Mouse (Mus musculus) frontal cortex, postnatal 36 days (tissue): ENCODE results near the gene Rai1.

Source experiments
- DNase-seq, 2 experiments: peaks; one replicate each; pipeline ENCODE4 v3.0.0; 2022; ENCODE audit warnings: low spot score in 2 of 2

The Rai1 gene

DNA sequence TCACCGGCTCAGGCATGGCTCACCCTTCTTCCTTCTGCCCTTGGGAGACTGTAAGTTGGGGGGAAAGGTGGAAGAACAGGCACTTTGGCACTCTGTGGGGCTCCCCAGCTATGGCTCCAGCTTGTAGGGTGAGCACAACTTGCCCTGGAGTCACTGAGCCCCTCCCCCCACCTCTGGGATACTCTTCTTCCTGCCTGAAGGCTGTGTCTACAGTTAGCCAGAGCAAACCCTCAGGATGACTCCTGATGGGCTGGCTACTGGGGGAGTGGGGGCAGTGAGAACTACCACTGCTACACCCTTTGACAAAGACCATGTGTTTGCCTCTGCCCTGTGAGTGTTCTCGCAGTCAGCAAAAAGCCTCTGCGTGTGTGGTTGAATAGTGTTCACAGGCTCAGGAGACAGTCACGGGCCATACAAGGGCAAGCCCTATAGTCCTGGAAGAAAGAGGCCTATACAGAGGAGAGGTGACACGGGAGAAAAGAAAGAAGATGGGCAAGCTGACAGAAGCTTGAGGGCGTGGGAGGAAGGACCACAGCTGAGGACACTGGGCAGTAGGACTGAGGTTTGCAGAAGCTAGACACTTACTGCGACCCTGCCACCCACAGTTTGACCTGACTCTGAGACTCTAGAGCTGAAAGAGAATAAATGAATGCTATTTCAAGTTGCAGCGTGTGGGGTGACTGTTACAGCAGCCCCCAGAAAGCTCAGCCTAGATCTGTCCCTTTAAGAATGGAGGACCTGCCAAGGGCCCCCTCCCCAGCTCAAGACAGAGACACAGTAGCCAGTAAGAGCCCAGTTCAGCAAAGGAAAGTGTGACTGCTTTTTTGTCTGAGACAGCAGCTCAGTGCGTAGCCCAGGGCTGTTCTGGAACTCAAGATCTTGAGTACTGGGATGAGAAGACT lies 9.7 kb upstream of the Rai1 start:
- no peak for DNase-seq

DNA sequence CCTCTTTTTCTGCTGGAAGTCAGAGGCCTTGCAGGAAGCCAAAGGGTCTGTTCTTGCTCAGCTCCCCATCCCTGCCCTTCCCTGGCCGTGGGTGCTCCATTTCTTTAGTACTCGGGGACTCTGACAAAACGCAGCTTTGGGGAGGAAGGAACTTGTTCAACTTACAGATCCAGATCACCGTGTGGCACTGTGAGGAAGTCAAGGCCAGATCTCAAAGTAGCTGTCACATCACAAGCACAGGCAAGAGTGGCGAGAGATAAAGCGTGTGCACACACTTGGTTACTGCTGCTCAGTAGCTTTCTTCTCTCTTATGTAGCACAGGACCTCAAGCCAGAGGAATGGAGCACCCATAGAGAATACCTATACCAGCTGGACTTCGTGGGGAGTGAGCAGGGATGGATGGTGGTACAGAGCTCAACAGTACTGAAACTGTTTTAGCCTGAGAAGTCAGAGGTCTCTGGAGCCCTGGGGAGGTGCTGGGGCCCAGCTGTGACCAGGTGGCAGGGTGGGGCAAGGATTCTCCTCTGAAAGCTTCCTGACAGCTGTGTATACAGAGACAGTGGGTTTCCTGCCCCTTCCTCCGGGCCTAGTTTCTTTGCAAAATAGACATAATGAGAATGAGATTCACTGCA lies 5.1 kb upstream of the Rai1 start:
- no peak for DNase-seq

DNA sequence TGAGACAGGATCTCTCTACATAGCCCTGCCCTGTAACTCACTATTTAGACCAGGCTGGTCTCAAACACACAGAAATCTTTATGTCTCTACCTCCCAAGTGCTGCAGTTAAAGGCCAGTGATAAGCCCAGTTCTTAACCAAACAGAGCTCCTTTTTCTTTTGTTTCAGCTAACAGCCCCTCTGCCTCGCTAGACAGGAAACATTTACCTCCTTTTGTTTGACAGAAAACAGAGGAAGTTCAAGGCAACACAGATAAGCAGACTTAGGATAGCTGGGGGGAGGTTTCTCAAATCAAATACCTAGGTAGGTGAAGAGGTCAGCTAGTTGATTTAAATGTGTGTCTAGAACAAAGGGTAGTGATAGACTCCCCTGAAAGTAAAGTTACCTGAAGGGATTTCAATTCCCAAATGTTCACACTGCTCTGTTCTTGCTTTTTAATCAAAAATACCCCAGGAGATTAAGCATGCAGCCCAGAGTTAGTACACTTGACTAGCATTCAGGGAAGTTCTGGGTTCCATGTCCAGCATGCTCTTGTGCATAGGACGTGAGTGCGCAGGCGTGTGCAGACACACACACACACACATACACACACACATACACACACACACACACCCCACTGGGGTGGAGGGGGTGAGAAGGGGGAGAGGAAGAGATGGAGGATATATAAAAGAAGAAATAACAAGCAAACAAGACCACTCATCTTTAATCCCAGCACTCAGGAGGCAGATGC lies 3.8 kb upstream of the Rai1 start:
- DNase-seq, result no peak

DNA sequence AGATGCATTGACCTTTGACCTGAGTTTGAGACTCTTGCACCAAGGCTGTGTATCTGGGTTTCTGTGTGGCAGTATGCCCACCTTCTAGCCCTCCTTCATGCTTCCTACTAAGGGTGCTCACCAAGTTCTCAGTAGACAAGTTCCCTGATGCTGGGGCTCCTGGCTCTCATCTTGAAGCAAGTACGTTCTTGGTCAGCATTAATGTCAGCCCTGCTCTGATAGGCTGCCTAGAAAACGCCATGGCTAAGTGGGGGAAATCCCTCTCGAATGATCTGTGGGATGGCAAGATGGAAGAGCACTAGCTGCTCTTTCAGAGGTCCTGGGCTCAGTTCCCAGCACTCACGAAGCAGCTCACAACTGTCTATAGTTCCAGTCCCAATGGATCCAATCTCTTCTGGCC lies 2.8 kb upstream of the Rai1 start:
- no peak for DNase-seq

DNA sequence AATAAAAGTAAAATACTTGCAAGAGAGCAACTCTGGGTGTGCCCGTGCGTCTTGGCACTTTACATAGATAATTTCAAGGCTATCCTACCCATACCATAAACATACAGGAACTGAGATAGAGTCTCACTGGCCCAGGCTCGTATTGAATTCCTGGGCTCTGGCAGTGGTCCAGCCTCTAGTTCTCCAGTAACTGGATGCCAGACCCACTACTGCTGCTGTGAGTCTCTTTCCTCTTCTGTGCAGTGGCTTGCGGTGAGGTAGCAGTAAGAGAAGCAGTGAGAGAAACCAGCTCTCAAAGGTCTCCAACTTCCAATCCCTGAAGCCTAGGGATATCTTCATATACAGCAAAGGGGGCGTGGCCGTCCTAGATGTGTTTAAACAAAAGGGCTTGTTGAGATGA lies 2.1 kb upstream of the Rai1 start:
- no peak for DNase-seq

DNA sequence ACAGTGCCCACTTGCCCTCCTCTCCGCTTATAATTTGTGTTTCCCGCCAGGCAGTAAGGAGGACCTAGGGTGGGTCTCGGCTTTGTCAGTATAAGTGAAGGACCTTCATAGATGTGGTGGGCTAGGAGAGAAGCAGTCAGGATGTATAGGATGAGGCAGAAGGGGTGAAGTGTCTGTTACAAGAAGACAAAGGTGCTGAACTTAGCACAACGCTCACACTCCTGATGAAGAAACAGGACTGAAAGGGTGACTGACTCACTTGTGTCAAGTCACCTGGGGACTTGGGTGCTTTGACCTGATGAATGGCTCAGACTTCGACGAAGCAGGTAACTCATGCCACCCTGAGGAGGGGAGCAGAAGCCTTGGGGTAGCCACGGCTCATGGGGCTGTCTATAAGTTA lies 1.2 kb upstream of the Rai1 start:
- DNase-seq, result no peak

DNA sequence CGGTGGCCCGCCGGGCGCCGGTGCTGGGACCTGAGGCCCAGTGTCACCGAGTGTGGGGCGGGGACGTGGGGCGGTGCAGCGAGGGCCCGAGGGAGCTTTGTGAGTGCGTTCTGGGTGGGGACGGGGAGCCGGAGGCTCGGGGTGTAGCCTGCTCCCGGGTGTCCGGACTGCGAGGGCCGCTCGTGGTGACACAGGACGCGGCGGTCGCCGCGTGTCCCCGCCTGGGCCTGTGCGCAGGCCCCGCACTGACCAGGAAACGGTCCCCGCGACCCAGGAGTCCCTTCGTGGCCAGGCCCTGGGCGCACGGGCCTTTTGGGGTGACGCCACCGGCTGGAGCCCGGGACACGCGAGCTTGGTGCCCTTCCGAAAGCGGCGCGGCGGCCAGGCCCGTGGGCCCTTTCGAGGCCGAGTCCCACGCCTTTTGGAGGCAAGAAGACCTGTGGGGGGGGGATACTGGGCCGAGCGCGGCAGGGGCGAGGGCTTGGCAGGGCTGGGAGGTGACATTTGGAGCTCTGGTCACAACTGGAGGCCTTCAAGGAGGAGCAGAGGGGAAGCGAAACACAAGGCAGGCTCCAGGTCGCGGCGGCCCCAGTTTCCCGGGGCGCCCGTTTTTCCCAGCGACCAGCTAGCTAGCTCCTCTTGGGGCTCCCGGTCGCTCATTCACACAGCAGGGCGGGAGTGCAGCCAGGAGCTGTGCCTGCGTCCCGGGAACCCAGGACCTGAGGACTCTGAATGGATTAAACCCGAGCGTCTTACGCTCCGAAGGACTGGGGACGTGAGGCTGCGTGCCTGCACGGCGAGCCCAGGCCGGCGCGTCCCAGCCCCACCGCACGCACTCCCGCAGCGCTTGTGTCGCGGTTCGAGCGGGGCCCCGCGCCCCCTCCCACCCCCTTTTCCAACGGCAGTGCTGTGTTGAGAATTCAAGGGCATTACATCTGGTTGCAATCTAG lies 1.1 kb downstream of the Rai1 start:
- peak; percentile 54 to 67 for DNase-seq

DNA sequence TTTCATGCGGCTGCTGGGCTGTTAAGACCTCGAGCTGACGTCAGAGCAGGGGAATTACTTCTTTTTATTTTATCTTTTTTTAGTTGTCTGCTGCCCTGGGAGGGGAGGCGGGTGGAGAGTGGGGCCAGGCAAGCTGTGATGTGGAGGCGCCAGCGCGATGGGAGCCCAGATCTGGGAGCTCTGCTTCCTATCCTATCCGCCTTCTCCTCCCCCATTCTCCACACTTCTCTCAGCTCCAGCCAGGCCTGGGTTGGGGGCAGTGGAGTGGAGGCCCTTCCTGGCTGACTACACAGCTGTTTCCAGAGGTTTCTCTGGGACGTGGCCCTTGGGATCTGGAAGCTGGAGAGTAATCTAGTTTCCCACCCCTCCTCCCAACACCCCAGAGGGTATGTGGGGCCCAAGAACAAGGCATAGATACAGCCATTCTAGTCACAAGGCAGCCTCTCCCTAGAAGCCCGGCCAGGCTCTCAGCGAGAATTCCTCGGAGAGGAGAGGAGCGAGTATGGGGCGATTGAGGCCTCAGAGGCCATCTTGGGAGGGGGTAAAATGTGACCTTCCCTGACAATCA lies 1.8 kb downstream of the Rai1 start:
- DNase-seq, result peak; percentile 81 to 84

DNA sequence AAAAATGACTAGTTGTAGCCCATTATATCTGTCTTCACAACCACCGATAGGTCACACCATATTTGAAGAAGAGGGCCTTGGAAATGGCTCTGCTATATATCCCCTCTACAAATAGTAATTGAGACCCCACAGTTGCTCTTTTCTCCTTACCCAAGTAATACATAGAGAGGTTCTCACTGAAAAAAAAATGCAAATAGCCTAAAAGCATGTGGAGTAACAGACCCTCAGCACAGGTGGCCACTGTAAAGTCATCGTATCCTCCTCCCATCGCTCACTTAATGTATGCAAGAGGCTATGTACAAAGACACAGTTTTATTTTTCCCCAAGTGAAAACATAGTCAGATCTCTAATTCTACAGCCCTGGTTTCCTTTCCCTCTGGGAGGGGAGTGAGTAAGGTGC lies 2.6 kb downstream of the Rai1 start:
- no peak for DNase-seq

DNA sequence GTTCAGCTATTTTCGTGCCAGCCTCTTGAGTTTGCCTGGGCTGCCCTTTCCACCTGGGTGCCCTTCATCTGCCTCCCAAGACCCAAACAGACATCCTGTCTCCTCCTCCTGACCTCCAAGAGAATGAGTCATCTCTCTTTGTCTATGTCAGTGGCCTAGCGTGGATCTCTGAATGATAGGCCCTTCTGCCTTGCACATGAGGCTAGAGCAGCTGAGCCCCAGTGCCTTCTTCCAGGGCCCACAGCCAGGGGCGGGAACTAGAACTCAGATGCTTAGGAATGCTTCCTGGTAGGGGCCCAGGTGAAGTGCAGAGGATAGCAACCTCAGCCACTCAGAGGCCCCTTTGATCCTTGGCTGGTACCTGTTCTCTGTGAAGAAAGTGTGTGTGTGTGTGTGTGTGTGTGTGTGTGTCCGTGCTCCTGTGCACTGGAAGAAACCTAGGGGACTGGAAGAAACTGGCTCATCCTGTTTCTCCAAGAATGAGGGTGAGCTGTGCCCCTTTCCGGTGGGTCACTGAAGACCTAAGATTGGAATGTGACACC lies 3.9 kb downstream of the Rai1 start:
- no peak for DNase-seq

DNA sequence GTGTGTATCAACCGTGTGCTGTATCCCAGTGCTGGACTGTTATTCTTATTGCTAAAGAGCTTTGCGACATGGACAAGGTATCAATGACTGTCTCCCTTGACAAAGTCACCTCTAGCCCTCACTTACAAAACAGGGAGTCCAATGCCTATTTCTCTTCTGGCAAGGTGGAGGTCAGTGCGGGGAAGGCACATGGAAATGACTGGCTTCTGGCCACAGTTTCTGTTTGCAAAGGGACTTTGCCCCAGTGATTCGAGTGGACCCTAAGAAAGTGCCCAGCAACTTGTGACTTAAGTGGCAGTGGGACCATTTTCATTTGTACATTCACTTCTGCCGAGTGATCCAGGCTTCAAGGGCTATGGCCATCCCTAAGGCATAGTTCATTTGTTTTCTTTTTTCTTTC lies 5.6 kb downstream of the Rai1 start:
- DNase-seq, result no peak

DNA sequence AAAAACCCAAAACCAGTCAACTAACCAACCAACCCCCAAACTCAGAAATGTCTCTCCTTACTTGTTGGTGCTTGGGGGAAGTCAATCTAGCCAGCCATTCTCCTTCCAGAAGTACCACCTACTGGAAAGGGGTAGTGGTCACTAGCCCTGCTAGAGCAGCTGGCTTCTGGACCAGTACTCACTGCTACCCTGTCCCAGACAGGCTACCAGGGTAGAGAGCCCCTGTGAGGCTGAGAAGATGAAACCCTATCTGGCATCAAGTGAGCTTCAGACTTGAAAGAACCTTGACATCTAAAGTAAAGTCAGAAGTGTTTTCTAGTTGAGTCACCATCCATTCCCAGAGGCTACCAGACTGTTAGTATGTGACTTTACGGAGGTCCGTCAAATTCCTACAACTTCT lies 6.8 kb downstream of the Rai1 start:
- no peak for DNase-seq

DNA sequence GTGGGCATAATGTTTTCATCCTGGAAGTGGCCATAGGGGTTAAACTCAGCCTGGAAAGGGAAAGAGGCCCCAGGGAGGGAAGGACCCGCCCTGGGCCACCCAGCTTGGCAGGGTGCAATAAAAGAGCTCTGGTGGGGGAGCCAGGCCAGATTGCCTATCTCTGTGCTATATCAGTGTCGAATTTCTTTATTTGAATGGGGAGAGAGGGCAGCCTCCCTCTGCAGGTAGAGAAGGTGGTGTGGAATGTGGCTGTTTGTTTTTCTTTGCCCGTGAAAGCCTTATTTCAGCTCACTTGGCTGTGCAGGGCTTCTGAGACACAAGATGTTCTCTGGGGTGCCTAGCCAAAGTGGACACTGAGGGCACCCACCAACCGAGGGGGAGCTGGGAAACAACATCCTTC lies 8.8 kb downstream of the Rai1 start:
- no peak for DNase-seq

DNA sequence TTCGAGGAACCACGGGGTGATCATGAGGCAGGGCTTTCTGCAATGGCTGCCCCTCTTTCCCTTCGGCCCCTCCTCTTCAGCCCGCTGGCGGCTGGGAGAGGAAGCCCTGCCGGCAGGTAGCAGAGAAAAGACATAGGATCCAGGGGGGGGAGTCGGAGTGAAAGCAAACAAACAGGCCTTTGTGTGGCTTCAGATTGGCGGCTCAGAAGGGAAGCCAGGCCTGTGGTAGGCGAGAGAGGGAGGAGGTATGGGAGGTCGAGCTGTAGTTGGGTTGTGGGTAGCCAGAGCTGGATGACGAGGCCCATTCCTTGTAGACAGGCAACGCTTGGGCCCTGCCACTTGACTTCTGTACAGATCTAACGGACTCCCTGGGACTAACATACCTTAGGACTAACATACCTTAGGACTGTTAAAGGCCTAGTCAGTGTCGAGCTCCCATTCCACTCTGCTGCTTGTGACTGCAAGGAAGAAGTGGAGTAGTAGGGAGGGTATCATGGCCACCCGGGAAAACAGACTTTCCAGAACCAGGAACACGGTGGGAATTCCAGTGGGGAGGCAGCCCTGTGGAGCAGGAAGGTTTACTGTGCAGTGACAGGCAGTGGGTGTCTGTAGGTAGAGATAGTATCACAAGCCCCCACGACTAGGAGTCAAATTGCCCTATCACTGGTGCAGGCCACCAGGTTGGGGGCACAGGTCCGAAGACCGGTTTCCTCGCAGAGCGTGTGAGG lies 9.6 kb downstream of the Rai1 start:
- DNase-seq, result peak; percentile 20 to 26

DNA sequence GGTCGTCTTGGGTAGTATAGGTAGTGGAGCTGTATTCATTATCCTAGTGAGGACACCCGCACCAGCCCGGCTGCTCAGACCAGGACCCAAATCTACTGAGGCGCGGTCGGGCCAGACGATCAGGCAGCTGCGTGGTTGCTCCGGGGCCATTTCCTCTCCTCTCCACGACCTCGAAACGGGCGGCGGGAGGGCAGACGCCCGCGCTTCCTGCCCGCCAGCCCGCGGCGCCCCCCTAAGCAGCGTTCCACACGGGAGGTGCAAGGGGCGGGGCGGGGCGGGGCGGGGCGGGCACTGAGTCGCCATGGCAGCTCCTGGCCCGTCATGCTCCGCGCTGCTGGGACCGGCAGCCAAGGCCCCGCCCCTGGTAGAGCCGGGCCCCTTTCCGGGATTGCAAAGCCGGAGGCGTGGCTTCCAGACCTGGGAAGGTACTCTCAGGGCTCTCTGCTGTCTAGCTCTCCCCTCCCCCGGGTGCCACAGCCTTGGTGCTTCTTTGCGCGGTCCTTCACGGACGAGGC lies 10.3 kb downstream of the Rai1 start:
- DNase-seq, result peak; percentile 84 to 86

DNA sequence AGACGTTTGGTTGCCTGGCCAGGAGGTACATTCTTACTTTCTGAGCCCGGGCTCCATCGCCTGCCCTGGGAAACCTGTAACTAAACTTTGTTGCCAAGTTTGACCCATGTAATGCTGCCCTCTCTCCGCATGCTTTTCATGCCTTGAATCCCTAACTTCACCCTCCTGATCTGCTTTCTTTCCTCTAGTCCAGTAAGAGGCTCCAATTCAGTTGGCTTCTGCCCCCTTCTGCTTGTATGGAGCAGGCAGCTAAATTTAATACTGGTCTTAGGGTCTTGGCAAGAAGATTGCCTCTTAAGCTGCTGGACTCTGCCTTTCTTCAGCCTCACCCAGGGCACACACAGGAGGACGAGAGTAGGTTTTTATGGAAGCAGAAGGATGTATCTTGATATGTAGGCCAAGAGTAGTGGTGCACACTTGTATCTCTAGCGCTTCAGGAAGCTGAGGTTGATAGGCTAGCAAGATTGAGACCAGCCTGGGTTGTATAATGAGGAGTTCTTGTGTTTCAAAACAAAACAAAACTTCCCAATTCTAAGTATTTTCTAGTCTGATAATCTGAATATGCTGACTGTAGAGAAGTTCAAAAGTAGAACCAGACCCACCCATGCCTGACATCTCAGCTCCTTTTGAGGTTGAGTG lies 10.9 kb downstream of the Rai1 start:
- no peak for DNase-seq

DNA sequence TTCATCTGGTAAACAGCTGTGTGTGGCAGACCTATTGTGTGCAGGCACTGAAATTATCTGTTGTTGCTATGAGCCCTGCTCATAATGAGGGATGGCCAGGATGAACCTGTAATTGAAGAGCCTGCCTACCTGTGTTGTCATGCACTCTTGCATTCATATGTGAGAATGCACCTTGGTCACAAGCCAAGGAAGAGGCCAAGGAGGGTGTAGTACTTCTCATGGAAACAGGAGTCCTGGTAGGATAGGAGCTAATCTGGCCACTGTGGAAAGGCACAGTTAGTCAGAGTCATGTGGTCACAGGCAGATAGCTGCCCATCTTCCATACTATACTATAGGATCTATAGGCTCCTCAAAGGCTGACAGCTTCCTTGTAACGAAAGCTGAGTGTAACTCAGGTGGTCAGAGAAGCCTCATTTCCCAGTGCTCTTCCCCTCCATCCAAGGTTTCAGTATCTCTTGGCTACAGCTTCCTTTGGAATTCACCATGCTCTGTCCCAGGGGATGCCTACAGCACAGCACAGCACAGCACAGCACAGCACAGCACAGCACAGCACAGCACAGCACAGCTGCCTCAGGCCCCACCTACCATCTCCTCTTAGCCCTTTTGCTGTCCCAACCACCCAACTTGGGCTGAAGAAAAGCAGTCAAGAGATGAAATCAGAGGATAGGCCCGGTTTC lies 15.9 kb downstream of the Rai1 start:
- no peak for DNase-seq

DNA sequence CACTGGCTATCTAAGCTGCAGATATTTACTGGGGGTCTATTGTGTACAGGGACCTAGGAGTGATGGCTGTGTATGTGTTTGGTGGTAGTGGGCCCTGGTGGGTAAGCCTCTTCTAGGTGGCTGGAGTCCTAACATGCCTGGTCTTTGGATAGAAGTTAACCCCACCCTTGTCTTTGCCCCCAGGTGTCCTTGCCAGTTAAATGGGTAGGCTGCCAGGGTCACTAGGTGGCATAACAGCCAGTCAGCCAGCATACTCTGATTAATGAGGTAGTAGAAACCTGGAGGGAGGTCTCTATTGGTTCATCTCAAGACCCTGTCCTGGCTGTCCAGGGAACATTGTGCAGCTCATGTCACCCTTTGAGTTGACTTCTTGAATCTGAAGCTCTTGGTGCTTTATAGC lies 17.8 kb downstream of the Rai1 start:
- no peak for DNase-seq

DNA sequence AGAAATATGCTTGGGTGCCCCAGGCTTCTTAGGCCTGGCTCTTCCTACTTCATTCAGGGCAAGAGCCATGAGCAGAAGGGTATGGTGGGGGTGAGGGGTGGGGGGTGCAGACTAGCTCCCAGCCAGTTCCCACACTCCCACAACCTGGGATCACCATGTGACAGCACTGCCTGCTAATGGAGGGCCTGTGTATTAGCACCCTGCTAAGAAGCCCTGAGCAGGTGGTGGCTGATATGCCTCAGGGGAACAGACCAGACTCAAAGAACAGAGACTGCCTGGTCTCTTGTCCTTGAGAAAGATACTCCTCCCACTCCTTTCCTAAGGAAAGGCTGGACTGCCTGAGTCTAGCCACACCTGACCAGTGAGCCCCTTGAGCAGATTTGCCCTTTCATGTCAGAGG lies 22.2 kb downstream of the Rai1 start:
- no peak for DNase-seq
